Mouse (Mus musculus) splenic B cell, adult 2 months (primary cell): ENCODE data around the gene Snrpg.
A peak's percentile ranks its signal among the peaks of the same experiment; 100 is the strongest.
"Not testable (repeated sequence)": the region's sequence is repeated elsewhere in the genome, so short reads cannot be mapped to it uniquely, and the experiment has no call there.

Experiments used
- DNase-seq: peaks from one replicate; pipeline ENCODE4 v3.0.0-alpha.2; 2011; ENCODE audit warnings: low read depth, low spot score
- H3K27me3 ChIP-seq: 2 replicates; pipeline ENCODE4 v1.6.1; 2012; ENCODE audit warnings: mild to moderate bottlenecking, low read length, moderate library complexity, mixed read lengths; ENCODE audit not compliant: control insufficient read depth, poor library complexity, insufficient read depth, severe bottlenecking
- H3K36me3 ChIP-seq: 2 replicates; pipeline ENCODE4 v1.6.1; 2012; ENCODE audit warnings: mild to moderate bottlenecking, low read length, moderate library complexity, mixed read lengths; ENCODE audit not compliant: control insufficient read depth, poor library complexity, insufficient read depth, severe bottlenecking

Gene Snrpg

GRCm38 (mm10) chr6:86370764-86371339, at the start of gene Snrpg:
Gene Snrpg (plus strand): TSS chr6:86371304.
- Histone ChIP-seq H3K27me3 (no peaks in the 10 kb centered on the region), H3K36me3 (peaks cover 4% of the 10 kb centered on the region; the same call in 1 of the 2 replicates)
- DNase-seq, result no peak

- H3K36me3 ChIP-seq, result no peaks in the 10 kb centered on the region
- H3K27me3 ChIP-seq, result no peaks in the 10 kb centered on the region
- no peak for DNase-seq
Observed at GRCm38 (mm10) chr6:86322031-86322563, 49.0 kb upstream of the Snrpg start.

- DNase-seq, result no peak
- Histone ChIP-seq H3K36me3 (no peaks in the 10 kb centered on the region), H3K27me3 (no peaks in the 10 kb centered on the region)
Observed at GRCm38 (mm10) chr6:86322991-86323390, 48.1 kb upstream of the Snrpg start.

GRCm38 (mm10) chr6:86324400-86324799, 46.7 kb upstream of the Snrpg start:
- DNase-seq, result no peak
- H3K36me3 ChIP-seq, result no peaks in the 10 kb centered on the region
- H3K27me3 ChIP-seq, result no peaks in the 10 kb centered on the region

- no peaks in the 10 kb centered on the region for H3K27me3 ChIP-seq
- DNase-seq, result no peak
- H3K36me3 ChIP-seq, result no peaks in the 10 kb centered on the region
Observed at GRCm38 (mm10) chr6:86325646-86326045, 45.5 kb upstream of the Snrpg start.

GRCm38 (mm10) chr6:86326866-86327265, 44.2 kb upstream of the Snrpg start:
- Histone ChIP-seq H3K27me3 (no peaks in the 10 kb centered on the region), H3K36me3 (no peaks in the 10 kb centered on the region)
- DNase-seq, result no peak

GRCm38 (mm10) chr6:86328369-86328768, 42.7 kb upstream of the Snrpg start:
- Histone ChIP-seq H3K27me3 (no peaks in the 10 kb centered on the region), H3K36me3 (no peaks in the 10 kb centered on the region)
- DNase-seq, result no peak

- no peaks in the 10 kb centered on the region for H3K27me3 ChIP-seq
- no peaks in the 10 kb centered on the region for H3K36me3 ChIP-seq
- no peak for DNase-seq
Observed at GRCm38 (mm10) chr6:86329943-86330342, 41.2 kb upstream of the Snrpg start.

- DNase-seq, result no peak
- Histone ChIP-seq H3K36me3 (no peaks in the 10 kb centered on the region), H3K27me3 (no peaks in the 10 kb centered on the region; the same call in 1 of the 2 replicates)
Observed at GRCm38 (mm10) chr6:86335121-86335849, 35.8 kb upstream of the Snrpg start.

- no peaks in the 10 kb centered on the region for H3K36me3 ChIP-seq
- no peaks in the 10 kb centered on the region; the same call in 1 of the 2 replicates for H3K27me3 ChIP-seq
- DNase-seq, result no peak
Observed at GRCm38 (mm10) chr6:86335860-86336259, 35.2 kb upstream of the Snrpg start.

GRCm38 (mm10) chr6:86336340-86336739, 34.8 kb upstream of the Snrpg start:
- H3K36me3 ChIP-seq, DNase-seq: not testable (repeated sequence)

GRCm38 (mm10) chr6:86343656-86344055, 27.4 kb upstream of the Snrpg start:
- no peak for DNase-seq
- H3K36me3 ChIP-seq, result no peaks in the 10 kb centered on the region
- H3K27me3 ChIP-seq, result no peaks in the 10 kb centered on the region

More at GRCm38 (mm10) chr6:86336340-86336739, 34.8 kb upstream of the Snrpg start:
- not testable (repeated sequence) for H3K27me3 ChIP-seq

GRCm38 (mm10) chr6:86346063-86346462, 25.0 kb upstream of the Snrpg start:
- Histone ChIP-seq H3K36me3 (no peaks in the 10 kb centered on the region), H3K27me3 (no peaks in the 10 kb centered on the region)
- DNase-seq, result no peak

- peak; percentile 25 for DNase-seq
- no peaks in the 10 kb centered on the region for H3K36me3 ChIP-seq
- no peaks in the 10 kb centered on the region for H3K27me3 ChIP-seq
Observed at GRCm38 (mm10) chr6:86349257-86349656, 21.8 kb upstream of the Snrpg start.

- DNase-seq, result peak; percentile 14
- no peaks in the 10 kb centered on the region for H3K36me3 ChIP-seq
- no peaks in the 10 kb centered on the region for H3K27me3 ChIP-seq
Observed at GRCm38 (mm10) chr6:86354948-86355347, 16.2 kb upstream of the Snrpg start.
